Mouse (Mus musculus) ZHBTc4 (cell line): Measurements from ENCODE around the gene 1700037H04Rik.
"Not testable (repeated sequence)": the region's sequence is repeated elsewhere in the genome, so short reads cannot be mapped to it uniquely, and the experiment has no call there.

Experiments used
- DNase-seq: peaks from one replicate; pipeline ENCODE4 v3.0.0-alpha.2; 2011; ENCODE audit warnings: low read depth, low spot score

Gene 1700037H04Rik

GRCm38 (mm10) chr2:131128211-131128610 is 31.7 kb downstream of the 1700037H04Rik start:
- no peak for DNase-seq

- peak; percentile 26 for DNase-seq
Measured at GRCm38 (mm10) chr2:131127161-131127730, 32.6 kb downstream of the 1700037H04Rik start, which contains the start of gene Hspa12b. TSS of gene Hspa12b (plus strand) at chr2:131127280.

GRCm38 (mm10) chr2:131125964-131126815 is 33.7 kb downstream of the 1700037H04Rik start:
- no peak for DNase-seq

GRCm38 (mm10) chr2:131125157-131125963 is 34.5 kb downstream of the 1700037H04Rik start:
- no peak for DNase-seq

- DNase-seq, result no peak
Measured at GRCm38 (mm10) chr2:131124166-131124565, 35.7 kb downstream of the 1700037H04Rik start.

GRCm38 (mm10) chr2:131118968-131119574 is 40.8 kb downstream of the 1700037H04Rik start:
- DNase-seq, result no peak

GRCm38 (mm10) chr2:131105989-131106388 is 53.9 kb downstream of the 1700037H04Rik start:
- no peak for DNase-seq

GRCm38 (mm10) chr2:131105061-131105460 is 54.8 kb downstream of the 1700037H04Rik start:
- DNase-seq, result not testable (repeated sequence)

- DNase-seq, result no peak
Measured at GRCm38 (mm10) chr2:131104021-131104420, 55.9 kb downstream of the 1700037H04Rik start.

GRCm38 (mm10) chr2:131101530-131101929 is 58.4 kb downstream of the 1700037H04Rik start:
- no peak for DNase-seq

- no peak for DNase-seq
Measured at GRCm38 (mm10) chr2:131097087-131097486, 62.8 kb downstream of the 1700037H04Rik start.
